8 mouse cellular contexts compared by ENCODE assay signal in the genomic region with DNA sequence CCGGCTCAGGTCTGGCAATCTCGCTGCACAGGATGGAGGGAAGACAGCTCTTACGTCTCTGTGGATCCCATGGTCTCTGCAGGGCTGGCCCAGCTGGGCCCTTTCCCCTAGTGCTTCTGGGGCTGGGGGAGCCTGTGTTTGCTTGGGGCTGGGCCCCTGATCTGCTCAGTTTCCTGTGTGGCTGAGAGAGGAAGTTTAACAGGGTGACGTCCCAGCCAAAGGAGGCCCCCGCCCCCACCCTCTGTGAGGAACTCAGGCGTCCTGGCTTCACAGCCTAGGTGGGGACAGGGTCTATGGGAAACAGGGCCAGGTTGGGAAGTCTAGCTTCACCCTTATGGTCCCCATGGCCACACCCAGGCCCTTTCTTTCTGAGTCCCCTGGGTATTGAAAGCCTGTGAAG. TPM values are rescaled to one million over a fixed set of nuclear protein-coding genes. Genes with fewer than 3 reads are reported as not detected.
DNase-seq lines count a peak whose midpoint lies in the region; ATAC-seq and TF ChIP-seq lines count a peak whose summit lies in the region.

Gene Dennd1c (minus strand): TSS at position 179 of the 400 bp plus-strand sequence.

- DNase-seq in midbrain, embryonic 14.5 days = no peak
- no peak for DNase-seq in heart, postnatal 0 days (ENCODE audit: low spot score)
- peak; percentile 87 for DNase-seq in thymus, postnatal 25 days
- no peak for DNase-seq in gastrocnemius, adult 18-20 months (ENCODE audit: low spot score)
- DNase-seq in gastrocnemius, postnatal 14 days = no peak
- no peak for DNase-seq in cerebellum, adult 2 months

- H3K27me3 ChIP-seq in midbrain, embryonic 15.5 days (replicated peaks) = no peaks in the 10 kb centered on the region
- no peaks in the 10 kb centered on the region for H3K27me3 ChIP-seq in midbrain, embryonic 14.5 days (ENCODE audit: control insufficient read depth, insufficient read depth, low read length)
- H3K27me3 ChIP-seq in heart, postnatal 0 days (ENCODE audit: control insufficient read depth, insufficient read depth, low read length) = no peaks in the 10 kb centered on the region
- H3K27me3 ChIP-seq in megakaryocyte, embryonic 14.5 days (replicated peaks) = no peaks in the 10 kb centered on the region
- no peaks in the 10 kb centered on the region for H3K27me3 ChIP-seq in cerebellum, adult 2 months (ENCODE audit: control insufficient read depth, insufficient read depth, low read length)

- H3K4me1 ChIP-seq in midbrain, embryonic 15.5 days = peaks cover 2% of the 10 kb centered on the region; the same call in 1 of the 2 replicates
- no peaks in the 10 kb centered on the region for H3K4me1 ChIP-seq in midbrain, embryonic 14.5 days (ENCODE audit: control insufficient read depth, insufficient read depth, low read length)
- no peaks in the 10 kb centered on the region for H3K4me1 ChIP-seq in heart, postnatal 0 days (ENCODE audit: control insufficient read depth, insufficient read depth)
- peaks cover 60% of the 10 kb centered on the region for H3K4me1 ChIP-seq in megakaryocyte, embryonic 14.5 days
- H3K4me1 ChIP-seq in cerebellum, adult 2 months (ENCODE audit: control insufficient read depth, insufficient read depth, low read length) = peaks cover 23% of the 10 kb centered on the region

- no peak for TF ChIP-seq CTCF in heart, postnatal 0 days (IDR thresholded peaks at IDR 0.05; ENCODE audit: low read depth)
- no peak for TF ChIP-seq CTCF in cerebellum, adult 2 months (IDR thresholded peaks at IDR 0.05; ENCODE audit: borderline replicate concordance, insufficient read depth, low read depth, low read length)

- H3K9ac ChIP-seq in midbrain, embryonic 15.5 days = no peak within 1 kb of the TSS
- no peak within 1 kb of the TSS for H3K9ac ChIP-seq in midbrain, embryonic 14.5 days (replicated peaks; ENCODE audit: low read length)
- H3K9ac ChIP-seq in heart, postnatal 0 days (replicated peaks; ENCODE audit: low read depth, low read length) = peak within 1 kb of the TSS; percentile 35; the same call in 1 of the 2 replicates

- H3K9me3 ChIP-seq in midbrain, embryonic 15.5 days = no peaks in the 10 kb centered on the region
- no peaks in the 10 kb centered on the region for H3K9me3 ChIP-seq in midbrain, embryonic 14.5 days (ENCODE audit: control insufficient read depth, low read length)
- no peaks in the 10 kb centered on the region for H3K9me3 ChIP-seq in heart, postnatal 0 days (replicated peaks; ENCODE audit: control insufficient read depth, low read length)
- H3K9me3 ChIP-seq in megakaryocyte, embryonic 14.5 days = no peaks in the 10 kb centered on the region

- ATAC-seq in midbrain, embryonic 15.5 days (replicated peaks) = peak; percentile 37; the same call in 1 of the 2 replicates
- no peak for ATAC-seq in midbrain, embryonic 14.5 days (ENCODE audit: low FRiP score, low TSS enrichment)
- peak; percentile 33; the same call in 1 of the 2 replicates for ATAC-seq in heart, postnatal 0 days (ENCODE audit: insufficient read depth, low read depth)

- H3K4me2 ChIP-seq in midbrain, embryonic 15.5 days = no peak within 1 kb of the TSS
- no peak within 1 kb of the TSS for H3K4me2 ChIP-seq in midbrain, embryonic 14.5 days (ENCODE audit: low read length)
- H3K4me2 ChIP-seq in heart, postnatal 0 days (ENCODE audit: low read depth, low read length) = peak within 1 kb of the TSS; percentile 44; the same call in 1 of the 2 replicates

- no peak for TF ChIP-seq POLR2A in cerebellum, adult 2 months (IDR thresholded peaks at IDR 0.05; ENCODE audit: borderline replicate concordance, insufficient read depth, low read length)

- intact Hi-C loops in gastrocnemius, postnatal 14 days (cut with DNase I; ENCODE audit: low total_unique reads) = no loop called here

- no peak for TF ChIP-seq EP300 in heart, postnatal 0 days (IDR thresholded peaks at IDR 0.05; ENCODE audit: low read depth)

- WGBS in midbrain, embryonic 15.5 days = 56% methylated on average over 6 of the region's 6 CpGs
- WGBS in midbrain, embryonic 14.5 days = 53% methylated on average over 6 of the region's 6 CpGs
- 37% methylated on average over 6 of the region's 6 CpGs for WGBS in heart, postnatal 0 days
- 52% methylated on average over 6 of the region's 6 CpGs for WGBS in cerebellum, adult 2 months

- peaks cover 20% of the 10 kb centered on the region for H3K36me3 ChIP-seq in midbrain, embryonic 15.5 days (replicated peaks)
- peaks cover 30% of the 10 kb centered on the region for H3K36me3 ChIP-seq in midbrain, embryonic 14.5 days (ENCODE audit: control insufficient read depth, insufficient read depth, low read length)
- no peaks in the 10 kb centered on the region for H3K36me3 ChIP-seq in heart, postnatal 0 days (replicated peaks; ENCODE audit: control insufficient read depth, insufficient read depth, low read length)
- peaks cover 53% of the 10 kb centered on the region for H3K36me3 ChIP-seq in megakaryocyte, embryonic 14.5 days (replicated peaks; ENCODE audit: low read length)

- no peak within 1 kb of the TSS for H3K27ac ChIP-seq in midbrain, embryonic 15.5 days
- H3K27ac ChIP-seq in midbrain, embryonic 14.5 days (replicated peaks; ENCODE audit: low read depth, low read length) = no peak within 1 kb of the TSS
- H3K27ac ChIP-seq in heart, postnatal 0 days (ENCODE audit: low read depth) = peak within 1 kb of the TSS; percentile 44; the same call in 1 of the 2 replicates
- H3K27ac ChIP-seq in cerebellum, adult 2 months (ENCODE audit: insufficient read depth, low read length) = no peak within 1 kb of the TSS

- no peak within 1 kb of the TSS for H3K4me3 ChIP-seq in midbrain, embryonic 15.5 days
- no peak within 1 kb of the TSS for H3K4me3 ChIP-seq in midbrain, embryonic 14.5 days (replicated peaks; ENCODE audit: low read depth, low read length)
- peak within 1 kb of the TSS; percentile 13; the same call in 1 of the 2 replicates for H3K4me3 ChIP-seq in heart, postnatal 0 days (ENCODE audit: low read depth, low read length)
- peak within 1 kb of the TSS; percentile 86 for H3K4me3 ChIP-seq in megakaryocyte, embryonic 14.5 days (replicated peaks)
- no peak within 1 kb of the TSS for H3K4me3 ChIP-seq in cerebellum, adult 2 months (replicated peaks; ENCODE audit: insufficient read depth, low read depth, low read length)

RNA-seq across cellular contexts. Expression of gene Dennd1c, which starts in this region (rescaled TPM):
- polyA plus RNA-seq in midbrain, embryonic 15.5 days (2015; fragmentation: Nextera tagmentation; extraction: Ambion mirVana) = 5.8 TPM in 2 replicates
- 3.3 and 3.4 TPM in 2 replicates for polyA plus RNA-seq in midbrain, embryonic 14.5 days (2014; fragmentation: Nextera tagmentation; extraction: Ambion mirVana)
- total RNA-seq in heart, postnatal 0 days (2014; rRNA removed; ENCODE audit: low replicate concordance) = 0.43 and 2.1 TPM in 2 replicates
- polyA plus RNA-seq in heart, postnatal 0 days (2015; fragmentation: Nextera tagmentation; extraction: Ambion mirVana) = 0.70 and 0.96 TPM in 2 replicates
- 15.6 and 31.6 TPM in 2 replicates for polyA plus RNA-seq in megakaryocyte, embryonic 14.5 days (2012; ENCODE audit: insufficient read depth, low replicate concordance)
- under 1 TPM; 0.21 to 0.46 TPM for total RNA-seq in gastrocnemius, adult 18-20 months (2021)
- under 1 TPM; 0.51 to 0.58 TPM for total RNA-seq in gastrocnemius, postnatal 14 days (2021)
- 1.1 and 2.1 TPM in 2 replicates for polyA plus RNA-seq in cerebellum, adult 2 months (2012; rRNA removed)

Comparison
In these comparisons a context has a peak if more than half of its experiments do, and no peak if none do; other contexts are left out.
1. H3K4me3 ChIP-seq: peak in heart, postnatal 0 days (single experiment) and megakaryocyte, embryonic 14.5 days (single experiment); none in midbrain, embryonic 15.5 days (single experiment), midbrain, embryonic 14.5 days (single experiment) and cerebellum, adult 2 months (single experiment).